Mouse (Mus musculus) right cerebral cortex, adult 2 months (tissue): Measurements from ENCODE around the gene Cmtm1.
"Not testable (repeated sequence)": the region's sequence is repeated elsewhere in the genome, so short reads cannot be mapped to it uniquely, and the experiment has no call there.

ENCODE experiments used
- DNase-seq, 2 experiments: peaks; one replicate each; pipeline ENCODE4 v3.0.0; 2021 to 2022; ENCODE audit warnings: low spot score in 2 of 2

Gene Cmtm1

GRCm38 (mm10) chr8:104321267-104321666 is 11.3 kb upstream of the Cmtm1 start, which contains the start of gene Gm11020:
Gm11020 (plus strand) TSS chr8:104321567.
- not testable (repeated sequence) for DNase-seq

GRCm38 (mm10) chr8:104313311-104313710 is 3.4 kb upstream of the Cmtm1 start:
- DNase-seq: peak in 1 of 2 experiments; percentile 6

GRCm38 (mm10) chr8:104312023-104312422 is 2.1 kb upstream of the Cmtm1 start:
- DNase-seq: peak in 1 of 2 experiments; percentile 8

DNA sequence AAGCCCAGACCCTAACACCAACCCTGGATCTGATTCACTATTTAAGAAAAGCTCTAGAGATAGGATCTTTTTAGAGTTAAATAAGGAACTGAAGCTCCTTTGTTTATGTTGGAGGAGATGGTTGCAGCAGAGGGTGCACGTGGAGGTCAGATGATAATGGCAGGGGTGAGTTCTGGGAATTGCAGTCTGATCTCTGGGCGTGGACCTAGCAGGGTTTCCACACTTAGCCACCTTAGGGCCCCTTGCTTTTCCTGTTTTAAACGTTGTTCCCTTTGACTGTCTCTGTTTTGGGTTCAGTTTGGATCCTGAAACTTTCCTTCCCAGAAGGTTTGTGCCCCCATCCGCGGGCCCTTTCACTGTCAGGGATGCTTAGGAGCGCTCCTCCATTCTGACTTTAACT is 1.6 kb downstream of the Cmtm1 start:
- DNase-seq: not testable (repeated sequence)

GRCm38 (mm10) chr8:104304962-104305361 is 5.0 kb downstream of the Cmtm1 start:
- DNase-seq: no peak

GRCm38 (mm10) chr8:104302536-104302935 is 7.4 kb downstream of the Cmtm1 start:
- not testable (repeated sequence) for DNase-seq

DNA sequence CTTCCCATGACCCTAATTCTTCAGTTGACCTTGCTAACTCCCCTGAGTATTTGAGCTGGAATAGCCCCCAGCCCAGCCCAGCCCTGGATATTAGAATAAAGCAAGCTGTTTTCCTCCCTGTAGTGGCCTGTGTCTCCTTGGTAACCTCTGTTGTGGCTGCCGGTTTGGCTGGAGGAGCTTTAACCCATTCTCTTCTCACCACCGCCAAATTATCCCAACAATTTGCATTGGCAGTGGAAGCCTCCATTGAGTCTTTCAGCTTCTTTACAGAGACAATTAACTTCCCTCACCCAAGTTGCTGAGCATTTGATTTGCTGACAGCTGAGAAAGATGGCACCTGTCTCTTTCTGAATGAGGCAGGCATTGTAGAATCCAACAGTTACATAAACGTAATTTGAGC is 8.4 kb downstream of the Cmtm1 start:
- peak in 1 of 2 experiments; percentile 4 for DNase-seq

DNA sequence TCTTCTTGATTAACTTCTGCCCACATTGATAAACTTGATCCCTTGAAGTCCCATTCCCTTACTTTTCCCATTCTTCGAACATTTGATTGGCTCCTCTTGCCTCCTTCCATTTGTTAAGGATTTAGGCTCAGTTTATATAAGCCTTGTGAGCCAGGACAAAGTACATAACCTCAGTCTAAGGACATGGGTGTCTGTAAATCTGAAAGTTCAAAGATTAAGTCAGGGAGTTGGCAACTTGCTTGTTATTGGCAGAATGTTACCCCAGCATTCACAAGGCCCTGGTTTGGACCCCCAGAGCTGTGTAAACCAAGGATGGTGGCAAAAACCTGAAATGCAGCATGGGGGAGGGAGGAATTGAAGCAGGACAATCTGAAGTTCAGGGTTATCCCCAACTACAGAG is 15.5 kb downstream of the Cmtm1 start:
- DNase-seq: no peak

GRCm38 (mm10) chr8:104293081-104293480 is 16.9 kb downstream of the Cmtm1 start, which contains the start of gene Cmtm2a:
Cmtm2a (minus strand) TSS chr8:104293181.
- DNase-seq: not testable (repeated sequence)

GRCm38 (mm10) chr8:104268937-104269440 is 41.0 kb downstream of the Cmtm1 start:
- DNase-seq: no peak

GRCm38 (mm10) chr8:104268368-104268767 is 41.6 kb downstream of the Cmtm1 start:
- DNase-seq: no peak

GRCm38 (mm10) chr8:104264271-104264935 is 45.5 kb downstream of the Cmtm1 start:
- DNase-seq: not testable (repeated sequence)

- not testable (repeated sequence) for DNase-seq
Measured at GRCm38 (mm10) chr8:104261802-104262201, 48.1 kb downstream of the Cmtm1 start.

DNA sequence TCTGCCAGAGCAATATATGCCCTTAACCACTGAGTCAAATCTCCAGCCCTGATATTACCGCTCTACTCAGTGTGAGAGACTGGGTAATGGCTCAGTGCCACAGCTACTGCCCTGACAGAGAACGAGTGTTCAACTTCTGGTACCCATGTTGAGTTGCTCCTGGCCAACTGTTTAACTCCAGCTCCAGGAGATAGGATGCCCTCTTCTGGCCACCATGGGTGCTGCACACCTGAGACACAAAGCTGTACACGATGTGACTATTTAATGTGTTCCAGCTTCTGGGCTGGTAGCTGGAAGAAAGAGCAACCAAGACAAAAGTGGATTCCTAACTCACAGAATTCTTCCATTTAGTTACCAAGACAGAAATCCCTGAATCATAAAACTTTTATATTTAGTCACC is 56.9 kb downstream of the Cmtm1 start:
- DNase-seq: no peak

GRCm38 (mm10) chr8:104251461-104251860 is 58.5 kb downstream of the Cmtm1 start:
- no peak for DNase-seq

DNA sequence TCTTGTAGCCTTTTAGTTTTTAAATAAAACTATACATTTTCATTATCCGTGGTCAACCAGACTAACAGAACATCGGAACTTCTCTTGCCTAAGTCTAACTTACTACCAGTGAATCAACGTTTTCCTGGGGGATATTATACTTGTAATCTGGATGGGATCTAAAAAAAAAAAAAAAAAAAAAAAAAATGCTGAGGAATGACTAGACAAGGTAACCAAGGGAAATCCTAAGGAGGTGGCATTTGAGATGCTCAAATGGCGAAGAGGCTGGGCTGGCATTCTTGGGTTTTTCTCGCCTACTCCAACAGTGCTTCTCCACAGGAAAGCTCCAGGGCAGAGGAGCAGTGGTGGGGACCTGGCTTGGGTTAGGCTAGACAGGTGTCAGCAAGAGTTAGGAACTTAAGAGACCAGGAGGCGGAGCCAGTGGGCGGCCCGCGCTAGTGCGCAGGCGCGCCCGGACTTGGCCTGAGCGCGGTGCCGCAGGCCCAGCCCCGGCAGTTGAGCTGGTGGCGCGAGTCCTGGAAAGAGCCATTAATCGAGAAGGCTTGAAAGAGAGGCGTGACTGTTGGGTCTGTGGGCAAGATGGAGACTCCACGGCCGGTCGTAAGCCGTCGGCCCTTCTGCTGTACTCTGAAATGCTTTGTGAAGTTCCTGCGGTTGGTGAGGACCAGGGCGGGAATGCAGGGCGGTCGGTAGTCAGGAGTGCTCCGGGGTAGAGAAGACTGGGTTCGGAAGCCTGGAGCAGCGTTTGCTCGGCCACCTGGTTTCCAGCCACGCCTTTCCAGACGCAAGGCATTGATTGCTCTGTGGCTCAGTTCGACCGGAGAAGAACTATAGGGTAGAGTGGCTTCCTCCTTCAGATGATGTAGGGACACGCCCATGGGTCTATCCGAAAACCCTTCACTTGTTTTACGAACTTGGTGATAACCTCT is 59.2 kb downstream of the Cmtm1 start, which contains the start of gene Cklf:
TSS of gene Cklf (plus strand) at position 423 of the 929 bp plus-strand sequence.
- DNase-seq: peak; percentile 73 to 79

DNA sequence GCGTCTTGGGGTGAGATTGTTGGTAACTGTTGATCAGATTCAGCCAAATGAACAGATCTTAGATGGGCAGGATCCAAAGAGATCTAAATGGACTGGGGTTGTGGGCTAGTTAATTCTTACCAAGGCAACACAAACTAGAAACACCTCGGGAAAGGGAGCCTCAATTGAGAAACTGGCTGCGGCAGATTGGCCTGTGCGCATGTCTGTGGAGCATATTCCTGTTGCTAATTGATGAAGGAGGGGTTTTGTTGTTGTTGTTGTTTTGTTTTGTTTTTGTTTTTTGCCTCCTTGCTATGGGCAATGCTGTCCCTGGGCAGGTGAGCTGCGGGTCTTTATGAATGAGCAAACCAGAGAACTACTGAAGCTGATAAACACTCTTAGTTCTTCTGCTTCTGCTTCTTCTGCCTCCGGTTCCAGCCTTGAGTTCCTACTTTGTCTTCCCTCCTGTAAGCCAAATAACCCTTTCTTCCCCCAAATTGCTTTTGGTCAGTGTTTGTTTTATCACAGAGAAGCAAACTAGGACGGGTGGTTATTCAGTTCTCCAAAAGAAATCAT is 60.4 kb downstream of the Cmtm1 start:
- no peak for DNase-seq

DNA sequence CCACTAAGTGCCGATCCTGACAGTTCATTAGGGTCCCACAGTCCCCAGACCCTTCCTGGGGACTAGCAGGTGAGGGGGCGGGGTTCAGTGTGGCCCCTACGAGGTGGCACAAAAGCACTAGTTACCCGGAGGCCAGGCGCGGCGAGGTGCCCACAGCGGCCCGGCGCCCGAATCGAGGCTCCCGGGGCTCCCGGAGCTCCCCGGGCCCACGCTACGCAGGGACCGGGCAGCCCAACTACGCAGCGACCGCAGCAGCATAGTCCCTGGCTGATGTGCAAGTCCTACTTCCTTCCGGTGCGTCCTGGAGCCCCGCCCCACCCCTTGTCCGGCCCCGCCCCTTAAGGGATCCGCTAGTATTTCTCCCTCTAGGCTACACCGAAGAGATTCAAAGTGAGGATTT is 61.7 kb downstream of the Cmtm1 start, which contains the start of gene Tk2:
TSS of gene Tk2 (minus strand) at position 283 of the 400 bp plus-strand sequence.
- DNase-seq: peak; percentile 63 to 71

- DNase-seq: no peak
Measured at GRCm38 (mm10) chr8:104247908-104248275, 62.1 kb downstream of the Cmtm1 start.

DNA sequence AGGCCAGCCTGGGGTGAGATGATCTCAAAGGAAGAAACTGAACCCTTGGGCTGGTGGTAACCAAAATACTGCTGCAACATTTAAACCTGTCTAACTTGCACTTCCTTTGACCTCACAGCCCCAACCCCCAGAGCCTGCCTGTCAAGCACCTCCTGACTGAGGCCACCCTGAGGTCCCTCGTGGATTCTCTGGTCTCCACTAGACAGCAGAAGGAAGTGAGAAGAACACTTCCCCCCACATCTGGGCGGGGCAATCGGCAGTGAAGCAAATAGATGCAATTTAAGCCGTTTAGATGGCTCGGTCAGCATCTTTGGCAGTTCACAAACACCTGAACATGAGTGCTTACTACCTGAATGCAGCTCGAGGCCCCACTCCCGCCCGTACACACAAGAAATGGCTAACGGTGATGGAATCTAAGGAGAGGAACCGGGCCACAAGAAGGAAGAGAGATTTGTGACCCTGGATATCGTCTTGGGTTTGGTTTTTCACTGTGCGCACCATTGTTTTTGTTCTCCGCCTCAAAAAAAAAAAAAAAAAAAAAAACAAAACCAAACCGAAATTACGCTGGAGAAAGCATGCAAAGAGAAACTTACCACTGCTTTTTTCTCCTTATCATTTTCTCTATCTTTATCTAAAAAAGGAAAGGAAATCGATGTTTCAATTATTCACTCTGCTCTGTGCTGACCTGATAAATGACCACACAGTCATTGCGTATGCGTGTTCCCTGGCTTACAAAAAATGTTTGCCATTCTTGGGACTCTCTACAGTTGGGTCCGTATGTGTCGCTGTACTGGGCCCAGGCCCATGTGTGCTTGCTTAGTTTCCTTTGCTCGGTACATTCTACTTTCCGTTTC is 62.7 kb downstream of the Cmtm1 start:
- DNase-seq: no peak

GRCm38 (mm10) chr8:104246621-104247020 is 63.3 kb downstream of the Cmtm1 start:
- no peak for DNase-seq
